Mouse (Mus musculus) lung, embryonic 16.5 days (tissue): ENCODE measurements around the gene Cables2. TPM values are rescaled to one million over a fixed set of nuclear protein-coding genes. Genes with fewer than 3 reads are reported as not detected.

Source experiments
- ATAC-seq: fragments of 200-750 bp; cut with Nextera tagmentation; 2 replicates; pipeline ENCODE4 v1.8.0; 2017; ENCODE audit warnings: low read depth, mild to moderate bottlenecking, moderate library complexity
- H3K27ac ChIP-seq: fragments of 300-500 bp; sonication (generic); 2 replicates; pipeline ENCODE4 v1.5.1; 2014; ENCODE audit warnings: mild to moderate bottlenecking, control low read depth, low read length
- H3K27me3 ChIP-seq: fragments of 300-500 bp; sonication (generic); 2 replicates; pipeline ENCODE4 v1.6.1; 2014; ENCODE audit warnings: low read depth, low read length, mixed read lengths; ENCODE audit not compliant: control insufficient read depth, insufficient read depth
- H3K36me3 ChIP-seq: fragments of 300-500 bp; sonication (generic); 2 replicates; pipeline ENCODE4 v1.6.1; 2014; ENCODE audit warnings: low read length; ENCODE audit not compliant: control insufficient read depth, insufficient read depth
- H3K4me1 ChIP-seq: fragments of 300-500 bp; sonication (generic); replicated peaks from 2 replicates; pipeline ENCODE4 v1.6.1; 2014; ENCODE audit warnings: low read length, mixed read lengths; ENCODE audit not compliant: control insufficient read depth, insufficient read depth
- H3K4me2 ChIP-seq: fragments of 300-500 bp; sonication (generic); 2 replicates; pipeline ENCODE4 v1.6.1; 2014; ENCODE audit warnings: low read depth, low read length, control low read depth
- H3K4me3 ChIP-seq: fragments of 300-500 bp; sonication (generic); 2 replicates; pipeline ENCODE4 v1.5.1; 2014; ENCODE audit warnings: mild to moderate bottlenecking, low read length, control low read depth
- H3K9ac ChIP-seq: fragments of 300-500 bp; sonication (generic); 2 replicates; pipeline ENCODE4 v1.6.1; 2014; ENCODE audit warnings: low read length, control low read depth
- H3K9me3 ChIP-seq: fragments of 300-500 bp; sonication (generic); 2 replicates; pipeline ENCODE4 v1.6.1; 2016; ENCODE audit warnings: low read length; ENCODE audit not compliant: control insufficient read depth
- WGBS: fragments of 180-500 bp; shearing (Covaris S2); extraction: QIAGEN DNeasy Blood & Tissue Kit; methylation state at CpG from one replicate; pipeline ENCODE4 v1.1.7; 2014; 5-methylcytosine and 5-hydroxymethylcytosine counted together
- polyA plus RNA-seq: library from polyadenylated mRNA; unstranded; fragments of >200 nt; fragmentation: Nextera tagmentation; extraction: Ambion mirVana; gene quantifications from 2 replicates; pipeline ENCODE4 v1.2.1, GENCODE M21; 2015

Gene Cables2
- polyA plus RNA-seq, 1 experiment from 2014 or later: 8.4 TPM

- no peak overlapping the region for H3K4me2 ChIP-seq
These were observed 32.2 kb upstream of the Cables2 start for GRCm38 (mm10) chr2:180305490-180305889.

GRCm38 (mm10) chr2:180304554-180304953 lies 31.3 kb upstream of the Cables2 start:
- no peak overlapping the region for H3K9ac ChIP-seq
- no peak overlapping the region for H3K4me2 ChIP-seq
- H3K36me3 ChIP-seq: no peaks in the 10 kb centered on the region
- no peaks in the 10 kb centered on the region for H3K27me3 ChIP-seq
- ATAC-seq: no peak
- 30% methylated on average over 4 of the region's 4 CpGs for WGBS
- peak overlapping the region; percentile 89 for H3K27ac ChIP-seq
- H3K9me3 ChIP-seq: no peaks in the 10 kb centered on the region
- H3K4me3 ChIP-seq: no peak overlapping the region
- peaks cover 32% of the 10 kb centered on the region for H3K4me1 ChIP-seq

More at GRCm38 (mm10) chr2:180305490-180305889, 32.2 kb upstream of the Cables2 start:
- ATAC-seq: no peak
- H3K27me3 ChIP-seq: no peaks in the 10 kb centered on the region
- H3K9ac ChIP-seq: no peak overlapping the region
- H3K27ac ChIP-seq: peak overlapping the region; percentile 89
- WGBS: 72% methylated on average over 3 of the region's 3 CpGs
- H3K4me1 ChIP-seq: peaks cover 26% of the 10 kb centered on the region
- H3K9me3 ChIP-seq: no peaks in the 10 kb centered on the region
- no peaks in the 10 kb centered on the region for H3K36me3 ChIP-seq
- H3K4me3 ChIP-seq: no peak overlapping the region

- Histone ChIP-seq H3K9ac (no peak overlapping the region), H3K4me3 (no peak overlapping the region), H3K27ac (peak overlapping the region; percentile 96), H3K27me3 (no peaks in the 10 kb centered on the region), H3K4me1 (peaks cover 32% of the 10 kb centered on the region), H3K36me3 (no peaks in the 10 kb centered on the region), H3K4me2 (no peak overlapping the region), H3K9me3 (no peaks in the 10 kb centered on the region)
- ATAC-seq: peak; percentile 83
- WGBS: 30% methylated on average over 12 of the region's 12 CpGs
These were observed 30.2 kb upstream of the Cables2 start for GRCm38 (mm10) chr2:180303468-180303867.

GRCm38 (mm10) chr2:180302201-180302600 lies 28.9 kb upstream of the Cables2 start:
- Histone ChIP-seq H3K4me1 (peaks cover 32% of the 10 kb centered on the region), H3K27ac (0 out of 2 replicates have a peak overlapping the region, but pooled peaks have one; percentile 25)
- WGBS: 79% methylated on average over 4 of the region's 4 CpGs

GRCm38 (mm10) chr2:180300771-180301170 lies 27.5 kb upstream of the Cables2 start:
- H3K9ac ChIP-seq: no peak overlapping the region
- H3K36me3 ChIP-seq: no peaks in the 10 kb centered on the region
- ATAC-seq: no peak
- no peak overlapping the region for H3K4me2 ChIP-seq
- 14% methylated on average over 5 of the region's 5 CpGs for WGBS
- H3K27me3 ChIP-seq: no peaks in the 10 kb centered on the region
- 0 out of 2 replicates have a peak overlapping the region, but pooled peaks have one; percentile 3 for H3K27ac ChIP-seq
- H3K4me3 ChIP-seq: no peak overlapping the region
- H3K9me3 ChIP-seq: no peaks in the 10 kb centered on the region
- peaks cover 28% of the 10 kb centered on the region for H3K4me1 ChIP-seq

More at GRCm38 (mm10) chr2:180302201-180302600, 28.9 kb upstream of the Cables2 start:
- Histone ChIP-seq H3K36me3 (no peaks in the 10 kb centered on the region), H3K9me3 (no peaks in the 10 kb centered on the region), H3K4me2 (no peak overlapping the region), H3K9ac (no peak overlapping the region), H3K4me3 (no peak overlapping the region), H3K27me3 (no peaks in the 10 kb centered on the region)
- no peak for ATAC-seq

- no peak overlapping the region for H3K4me2 ChIP-seq
- no peak overlapping the region for H3K4me3 ChIP-seq
- no peaks in the 10 kb centered on the region for H3K27me3 ChIP-seq
- ATAC-seq: no peak
- H3K9ac ChIP-seq: no peak overlapping the region
- H3K27ac ChIP-seq: 0 out of 2 replicates have a peak overlapping the region, but pooled peaks have one; percentile 3
- no peaks in the 10 kb centered on the region for H3K9me3 ChIP-seq
- 25% methylated on average over 2 of the region's 2 CpGs for WGBS
- no peaks in the 10 kb centered on the region for H3K36me3 ChIP-seq
- H3K4me1 ChIP-seq: peaks cover 28% of the 10 kb centered on the region
These were observed 27.0 kb upstream of the Cables2 start for GRCm38 (mm10) chr2:180300252-180300651.

- no peaks in the 10 kb centered on the region for H3K9me3 ChIP-seq
- WGBS: 46% methylated on average over 8 of the region's 8 CpGs
- peak overlapping the region; percentile 56 for H3K27ac ChIP-seq
- H3K27me3 ChIP-seq: no peaks in the 10 kb centered on the region
- no peak overlapping the region for H3K4me2 ChIP-seq
- H3K4me1 ChIP-seq: peaks cover 33% of the 10 kb centered on the region
- H3K36me3 ChIP-seq: no peaks in the 10 kb centered on the region
- peak; percentile 13; the same call in 1 of the 2 replicates for ATAC-seq
- H3K4me3 ChIP-seq: no peak overlapping the region
- H3K9ac ChIP-seq: no peak overlapping the region
These were observed 19.6 kb upstream of the Cables2 start for GRCm38 (mm10) chr2:180292906-180293305.

GRCm38 (mm10) chr2:180292026-180292425 lies 18.7 kb upstream of the Cables2 start:
- H3K4me1 ChIP-seq: peaks cover 33% of the 10 kb centered on the region
- 43% methylated on average over 4 of the region's 4 CpGs for WGBS
- peak overlapping the region; percentile 2; the same call in 1 of the 2 replicates for H3K9ac ChIP-seq
- no peak overlapping the region for H3K4me2 ChIP-seq
- no peaks in the 10 kb centered on the region for H3K36me3 ChIP-seq
- H3K27ac ChIP-seq: peak overlapping the region; percentile 51
- no peaks in the 10 kb centered on the region for H3K27me3 ChIP-seq
- no peak for ATAC-seq
- H3K4me3 ChIP-seq: no peak overlapping the region
- no peaks in the 10 kb centered on the region for H3K9me3 ChIP-seq

GRCm38 (mm10) chr2:180291566-180291965 lies 18.3 kb upstream of the Cables2 start:
- no peak for ATAC-seq
- no peak overlapping the region for H3K4me2 ChIP-seq
- no peak overlapping the region for H3K4me3 ChIP-seq
- peak overlapping the region; percentile 2; the same call in 1 of the 2 replicates for H3K9ac ChIP-seq
- no peaks in the 10 kb centered on the region for H3K27me3 ChIP-seq
- peaks cover 33% of the 10 kb centered on the region for H3K4me1 ChIP-seq
- WGBS: 49% methylated on average over 5 of the region's 5 CpGs
- H3K9me3 ChIP-seq: no peaks in the 10 kb centered on the region
- H3K36me3 ChIP-seq: no peaks in the 10 kb centered on the region
- peak overlapping the region; percentile 51 for H3K27ac ChIP-seq
